Mouse (Mus musculus): ENCODE measurements around the gene Igbp1b. TPM values are rescaled to one million over a fixed set of nuclear protein-coding genes. Genes with fewer than 3 reads are reported as not detected.

Gene Igbp1b
- not detected for total RNA-seq (2021)
- long read RNA-seq, experiment 1: 0 reads
- long read RNA-seq, experiment 2: 0 reads

- DNase-seq: no peak
Observed at GRCm38 (mm10) chr6:138658516-138658915, at the start of gene Igbp1b. Igbp1b (minus strand) TSS chr6:138658544.

GRCm38 (mm10) chr6:138682959-138683358 lies 24.6 kb upstream of the Igbp1b start:
- DNase-seq: no peak

GRCm38 (mm10) chr6:138672704-138673141 lies 14.4 kb upstream of the Igbp1b start:
- no peak for DNase-seq

GRCm38 (mm10) chr6:138665416-138665815 lies 7.1 kb upstream of the Igbp1b start:
- no peak for DNase-seq

GRCm38 (mm10) chr6:138645604-138646003 lies 12.7 kb downstream of the Igbp1b start:
- DNase-seq: no peak

- no peak for DNase-seq
Observed at GRCm38 (mm10) chr6:138639351-138639750, 19.0 kb downstream of the Igbp1b start.

- DNase-seq: no peak
Observed at GRCm38 (mm10) chr6:138620786-138621185, 37.6 kb downstream of the Igbp1b start.

- no peak for DNase-seq
Observed at GRCm38 (mm10) chr6:138618396-138618795, 39.9 kb downstream of the Igbp1b start.

Other genes starting within 250 kb of the Igbp1b start
- not detected for gene Lmo3, start 76.6 kb downstream of the Igbp1b start, total RNA-seq (2021)

Measured in gastrocnemius, postnatal 25 days (tissue).